Mouse (Mus musculus) CH12.LX (cell line): ENCODE results near the gene Btbd9. TPM values are rescaled to one million over a fixed set of nuclear protein-coding genes. Genes with fewer than 3 reads are reported as not detected.

Experiments
- DNase-seq: peaks from one replicate; pipeline ENCODE4 v3.0.0-alpha.2; 2013; ENCODE audit errors: extremely low read depth
- H3K27ac ChIP-seq: 2 replicates; pipeline ENCODE4 v1.5.1; 2012; ENCODE audit warnings: low read depth, mild to moderate bottlenecking, control low read depth, moderate library complexity; ENCODE audit not compliant: insufficient read depth
- H3K27me3 ChIP-seq: replicated peaks from 2 replicates; pipeline ENCODE3; 2012; ENCODE audit warnings: inconsistent platforms
- H3K36me3 ChIP-seq, 2 experiments: replicated peaks in 1 of 2; 2 replicates each; pipeline versions ENCODE3 to v1.6.1; 2012; ENCODE audit warnings: inconsistent platforms in 1 of 2, low read length in 1 of 2, mild to moderate bottlenecking in 1 of 2, mixed read lengths in 1 of 2, moderate library complexity in 1 of 2; ENCODE audit not compliant: control insufficient read depth in 1 of 2, insufficient read depth in 1 of 2
- H3K4me1 ChIP-seq, 2 experiments: 2 replicates each; pipeline ENCODE4 v1.6.1; 2012; ENCODE audit warnings: inconsistent platforms in 1 of 2, moderate library complexity in 1 of 2; ENCODE audit not compliant: insufficient read depth in 2 of 2, control insufficient read depth in 1 of 2
- H3K4me2 ChIP-seq: 2 replicates; pipeline ENCODE4 v1.6.1; 2012; ENCODE audit warnings: low read depth, mild to moderate bottlenecking, control low read depth; ENCODE audit not compliant: poor library complexity, insufficient read depth, severe bottlenecking
- H3K4me3 ChIP-seq, 3 experiments: fragments of 150-350 bp in 1 of 3; sonication (generic) in 1 of 3; replicated peaks in 1 of 3; 2 replicates each; pipeline versions ENCODE3 to v1.5.1; 2011 to 2012; ENCODE audit warnings: low read depth in 2 of 3, low read length in 2 of 3, mild to moderate bottlenecking in 2 of 3, moderate library complexity in 2 of 3, control low read depth in 1 of 3, improper control_type of control experiment in 1 of 3, inconsistent platforms in 1 of 3, mixed read lengths in 1 of 3; ENCODE audit not compliant: poor library complexity in 1 of 3
- H3K79me2 ChIP-seq: replicated peaks from 2 replicates; pipeline ENCODE4 v1.6.1; 2012; ENCODE audit warnings: mild to moderate bottlenecking, moderate library complexity; ENCODE audit not compliant: control insufficient read depth, poor library complexity, insufficient read depth, severe bottlenecking; ENCODE audit errors: extremely low read depth
- H3K9ac ChIP-seq: 2 replicates; pipeline ENCODE4 v1.6.1; 2012; ENCODE audit warnings: low read depth, mild to moderate bottlenecking, control low read depth, moderate library complexity; ENCODE audit not compliant: insufficient read depth
- H3K9me3 ChIP-seq: replicated peaks from 2 replicates; pipeline ENCODE3; 2012; ENCODE audit warnings: low read length, inconsistent platforms, mixed read lengths
- BHLHE40 ChIP-seq: IDR thresholded peaks from 2 replicates; pipeline ENCODE4 v1.6.1; 2011; ENCODE audit warnings: mild to moderate bottlenecking, low read depth, low read length, improper control_type of control experiment
- CHD1 ChIP-seq: IDR thresholded peaks from 2 replicates; pipeline ENCODE4 v1.6.1; 2012; ENCODE audit warnings: low read depth, low read length, improper control_type of control experiment, inconsistent platforms
- CHD2 ChIP-seq: IDR thresholded peaks from 2 replicates; pipeline ENCODE4 v1.6.1; 2011; ENCODE audit warnings: low read length, improper control_type of control experiment
- CTCF ChIP-seq, 2 experiments: IDR thresholded peaks in 1 of 2; conservative IDR thresholded peaks in 1 of 2; 2 replicates each; pipeline ENCODE4 v1.5.1; 2011 to 2012; ENCODE audit warnings: low read depth in 2 of 2, low read length in 2 of 2, improper control_type of control experiment in 1 of 2, inconsistent platforms in 1 of 2, mild to moderate bottlenecking in 1 of 2, moderate library complexity in 1 of 2
- E2F4 ChIP-seq: IDR thresholded peaks from 2 replicates; pipeline ENCODE4 v1.6.1; 2011; ENCODE audit warnings: low read depth, low read length, improper control_type of control experiment; ENCODE audit not compliant: insufficient replicate concordance
- ELF1 ChIP-seq: IDR thresholded peaks from 2 replicates; pipeline ENCODE4 v1.6.1; 2014; ENCODE audit warnings: low read depth, mild to moderate bottlenecking, inconsistent platforms, low read length, improper control_type of control experiment
- GABPA ChIP-seq: IDR thresholded peaks from 2 replicates; pipeline ENCODE4 v1.6.1; 2012; ENCODE audit warnings: low read depth, low read length, improper control_type of control experiment, inconsistent platforms; ENCODE audit not compliant: insufficient replicate concordance
- HCFC1 ChIP-seq: IDR thresholded peaks from 2 replicates; pipeline ENCODE4 v1.6.1; 2012; ENCODE audit warnings: low read depth, mild to moderate bottlenecking, inconsistent platforms, low read length, improper control_type of control experiment
- IRF4 ChIP-seq: IDR thresholded peaks from 2 replicates; pipeline ENCODE4 v1.6.1; 2014; ENCODE audit warnings: low read depth, mild to moderate bottlenecking, inconsistent platforms, low read length, improper control_type of control experiment
- JUN ChIP-seq: IDR thresholded peaks from 2 replicates; pipeline ENCODE4 v1.6.1; 2011; ENCODE audit warnings: low read depth, mild to moderate bottlenecking, low read length, improper control_type of control experiment, moderate library complexity; ENCODE audit not compliant: insufficient read depth
- KAT2A ChIP-seq: IDR thresholded peaks from 2 replicates; pipeline ENCODE4 v1.6.1; 2012; ENCODE audit warnings: low read length, improper control_type of control experiment, inconsistent platforms; ENCODE audit not compliant: insufficient replicate concordance
- MAFK ChIP-seq: IDR thresholded peaks from 2 replicates; pipeline ENCODE4 v1.6.1; 2011; ENCODE audit warnings: low read length, improper control_type of control experiment; ENCODE audit not compliant: insufficient replicate concordance
- MAX ChIP-seq: IDR thresholded peaks from 2 replicates; pipeline ENCODE4 v1.6.1; 2011; ENCODE audit warnings: low read length, improper control_type of control experiment
- POLR2A ChIP-seq: IDR thresholded peaks from 2 replicates; pipeline ENCODE4 v1.6.1; 2011; ENCODE audit warnings: low read depth, mild to moderate bottlenecking, improper control_type of control experiment, low read length
- POLR2AphosphoS2 ChIP-seq: IDR thresholded peaks from 2 replicates; pipeline ENCODE4 v1.6.1; 2011; ENCODE audit warnings: low read depth, low read length, improper control_type of control experiment
- RCOR1 ChIP-seq: conservative IDR thresholded peaks from 2 replicates; pipeline ENCODE4 v1.6.1; 2012; ENCODE audit warnings: low read depth, mild to moderate bottlenecking, inconsistent platforms, low read length, improper control_type of control experiment
- dilution Hi-C: fragments of 300-500 bp; cut with MboI; formaldehyde crosslinking; loops from 2 replicates; pipeline ENCODE4 v1.14.3; 2020; ENCODE audit warnings: low sequenced_read_pairs; ENCODE audit not compliant: extremely low pct_unique_long_range_greater_than_20kb, extremely low pct_ligation_motif_present
- in situ Hi-C: fragments of 300-500 bp; cut with MboI; formaldehyde crosslinking; loops from 3 replicates; pipeline ENCODE4 v1.14.3; 2019; ENCODE audit warnings: low sequenced_read_pairs, low pct_ligation_motif_present, low pct_unique_long_range_greater_than_20kb, mixed read lengths
- polyA plus RNA-seq: library from polyadenylated mRNA; unstranded; fragments of >175 nt; gene quantifications from 2 replicates; pipeline ENCODE4 v1.2.1, GENCODE M21; 2012; ENCODE audit warnings: low read depth; ENCODE audit not compliant: insufficient read length
- total RNA-seq, 2 experiments: library from RNA; depleted of rRNA; stranded (reverse); fragments of 300-350 nt in 1 of 2; fragments of >200 nt in 1 of 2; gene quantifications; 2 replicates each; pipeline ENCODE4 v1.2.3; 2012 to 2014

Btbd9 gene
- total and polyA plus RNA-seq, 3 experiments: 19.3 to 25.4 (median 20.0) TPM

GRCm38 (mm10) chr17:30237600-30237999 lies 338.7 kb downstream of the Btbd9 start:
- H3K9ac ChIP-seq: no peak overlapping the region
- no peak for DNase-seq
- no peak for TF ChIP-seq POLR2AphosphoS2
- TF ChIP-seq RCOR1: no peak
- TF ChIP-seq E2F4: no peak
- TF ChIP-seq IRF4: no peak
- TF ChIP-seq CTCF (conservative IDR thresholded peaks at IDR 0.05 in 1 of 2, IDR thresholded peaks at IDR 0.05 in 1 of 2; ENCODE audit: low read depth in 2 of 2, low read length in 2 of 2): no peak
- TF ChIP-seq MAFK: no peak
- no peak for TF ChIP-seq BHLHE40
- TF ChIP-seq JUN: no peak
- no peak for TF ChIP-seq ELF1
- no peak for TF ChIP-seq CHD2
- TF ChIP-seq KAT2A: no peak
- no peak for TF ChIP-seq POLR2A
- TF ChIP-seq MAX: no peak
- no peak for TF ChIP-seq HCFC1
- TF ChIP-seq CHD1: no peak
- dilution Hi-C loops: no loop called here
- H3K4me3 ChIP-seq: no peak overlapping the region
- H3K4me2 ChIP-seq: no peak overlapping the region
- H3K79me2 ChIP-seq: no peaks in the 10 kb centered on the region
- H3K36me3 ChIP-seq: peaks cover 0 to 31% of the 10 kb centered on the region in 2 experiments
- no peaks in the 10 kb centered on the region for H3K27me3 ChIP-seq
- no peaks in the 10 kb centered on the region for H3K9me3 ChIP-seq
- peaks cover 0 to 14% of the 10 kb centered on the region in 2 experiments; a peak in 2 of 4 replicates for H3K4me1 ChIP-seq
- in situ Hi-C loops: loop anchor here (25.0 kb wide), 1 partner anchor 200 kb away; no protein-coding TSS in a partner anchor
- H3K27ac ChIP-seq: no peak overlapping the region

GRCm38 (mm10) chr17:30236611-30237010 lies 339.7 kb downstream of the Btbd9 start:
- dilution Hi-C loops: no loop called here

More at GRCm38 (mm10) chr17:30236611-30237010, 339.7 kb downstream of the Btbd9 start:
- Histone ChIP-seq H3K4me1 (peaks cover 0 to 14% of the 10 kb centered on the region in 2 experiments; a peak in 2 of 4 replicates), H3K36me3 (peaks cover 0 to 25% of the 10 kb centered on the region in 2 experiments), H3K4me2 (no peak overlapping the region), H3K9ac (no peak overlapping the region), H3K4me3 (no peak overlapping the region), H3K79me2 (no peaks in the 10 kb centered on the region), H3K9me3 (no peaks in the 10 kb centered on the region), H3K27me3 (no peaks in the 10 kb centered on the region), H3K27ac (no peak overlapping the region)
- no peak for DNase-seq
- TF ChIP-seq GABPA: no peak
- no peak for TF ChIP-seq JUN
- in situ Hi-C loops: loop anchor here (25.0 kb wide), 1 partner anchor 201 kb away; no protein-coding TSS in a partner anchor
